Mouse (Mus musculus): ENCODE results near the gene Slc25a39.
"Not testable (repeated sequence)": the region's sequence is repeated elsewhere in the genome, so short reads cannot be mapped to it uniquely, and the experiment has no call there.

The Slc25a39 gene

DNA sequence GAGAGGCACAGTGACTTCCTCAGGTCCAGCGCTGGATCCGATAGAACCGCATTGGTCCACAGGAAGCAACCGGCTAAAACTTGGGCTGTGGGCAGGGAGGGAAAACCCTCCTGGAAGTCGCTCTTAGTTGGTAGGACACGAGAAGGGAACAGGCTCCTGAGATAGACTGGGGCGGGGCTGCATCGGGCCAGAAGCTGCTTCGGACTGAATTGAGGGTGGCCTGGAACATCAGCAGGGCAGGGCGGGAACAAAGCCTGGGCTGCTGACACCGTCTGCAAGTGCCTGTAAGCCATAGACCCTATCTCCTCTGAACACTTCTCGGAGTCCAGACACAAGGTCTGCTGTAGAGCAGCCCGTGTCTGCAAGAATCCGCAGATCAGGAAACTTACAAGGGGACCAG lies 34.8 kb downstream of the Slc25a39 start:
- in situ Hi-C loops (cut with MseI, MboI): no loop called here

DNA sequence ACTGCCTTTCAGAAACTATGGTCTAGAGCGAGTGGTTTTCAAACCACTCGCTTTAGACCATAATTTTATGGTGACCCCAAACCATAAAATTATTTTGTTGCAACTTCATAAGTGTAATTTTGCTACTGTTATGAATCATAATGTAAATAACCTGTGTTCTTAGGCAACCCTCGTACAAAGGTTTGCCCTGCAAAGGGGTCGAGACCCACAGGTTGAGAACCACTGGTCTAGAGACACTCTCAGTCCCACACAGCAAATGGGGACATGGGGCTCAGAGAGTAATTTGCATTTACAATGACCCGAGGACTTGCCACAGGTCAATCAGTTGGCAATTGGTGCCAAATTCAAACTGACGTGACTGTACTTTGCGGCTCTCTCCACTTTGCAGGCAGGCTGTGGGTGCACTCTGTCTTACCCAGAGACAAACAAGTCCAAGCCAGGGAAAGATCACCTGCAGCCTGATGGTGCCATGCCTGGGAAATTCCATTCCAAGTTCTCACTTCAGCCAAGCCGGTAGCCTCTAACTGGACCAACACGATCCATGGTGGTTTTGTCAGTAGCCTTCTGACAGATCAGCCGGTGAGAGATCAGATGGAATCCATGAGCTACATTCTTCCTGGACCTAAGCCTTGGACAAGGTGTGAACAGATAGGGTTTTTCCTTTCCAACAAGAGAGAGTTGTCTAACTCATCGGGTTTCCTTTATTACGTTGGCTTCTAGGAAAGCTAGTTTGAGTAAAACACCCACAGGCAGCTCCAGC lies 35.6 kb downstream of the Slc25a39 start:
- in situ Hi-C loops (cut with MseI, MboI): no loop called here

GRCm38 (mm10) chr11:102370285-102370684 lies 37.5 kb downstream of the Slc25a39 start:
- in situ Hi-C loops (cut with MseI, MboI): no loop called here

DNA sequence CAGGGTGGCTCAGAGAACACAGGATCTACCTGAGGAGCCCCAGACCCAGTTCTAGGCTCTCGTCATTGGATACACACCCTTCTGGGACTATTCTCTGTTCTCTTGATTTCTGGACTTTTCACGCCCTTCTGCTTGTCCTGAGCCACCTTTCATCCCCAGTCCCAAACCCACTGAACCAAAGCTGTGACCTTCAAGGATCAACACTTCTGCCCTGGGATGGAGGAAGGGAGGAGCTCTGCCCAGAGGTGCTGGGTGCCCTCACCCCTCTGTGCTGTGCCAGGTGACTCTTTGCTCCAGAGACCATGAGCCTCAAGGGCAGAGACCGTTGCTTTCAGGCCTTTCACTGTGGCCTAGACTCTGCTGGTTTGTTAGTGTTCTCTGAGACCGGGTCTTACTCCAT lies 38.5 kb downstream of the Slc25a39 start:
- in situ Hi-C loops (cut with MseI, MboI): no loop called here

DNA sequence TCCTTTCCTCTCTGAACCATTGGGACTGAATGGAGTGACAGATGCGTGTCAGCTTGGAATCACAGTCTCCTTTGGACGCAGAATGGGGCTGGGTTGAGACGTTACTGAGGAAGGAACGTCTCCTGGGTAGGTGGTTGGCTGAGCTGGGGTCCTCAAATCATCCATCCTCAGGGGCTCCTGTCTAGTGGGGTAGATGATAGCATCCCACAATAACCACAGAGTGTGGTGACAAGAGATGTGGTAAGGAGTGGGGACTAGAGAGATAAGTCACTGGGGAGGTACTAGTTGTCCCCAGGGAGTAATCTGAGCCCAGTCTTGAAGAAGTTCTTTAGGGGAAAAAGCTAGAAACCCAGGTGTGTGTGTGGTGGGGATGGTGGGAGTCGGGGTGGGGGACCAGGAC lies 39.4 kb downstream of the Slc25a39 start:
- in situ Hi-C loops (cut with MseI, MboI): no loop called here

- in situ Hi-C loops (cut with MseI, MboI): no loop called here
Measured at GRCm38 (mm10) chr11:102367504-102368280, 40.1 kb downstream of the Slc25a39 start.

- in situ Hi-C loops (cut with MseI, MboI): not testable (repeated sequence)
Measured at GRCm38 (mm10) chr11:102366103-102366502, 41.6 kb downstream of the Slc25a39 start, which contains the start of gene Slc4a1. TSS of gene Slc4a1 (minus strand) at chr11:102366203.

GRCm38 (mm10) chr11:102365699-102366098 lies 42.0 kb downstream of the Slc25a39 start:
- in situ Hi-C loops (cut with MseI, MboI): no loop called here

DNA sequence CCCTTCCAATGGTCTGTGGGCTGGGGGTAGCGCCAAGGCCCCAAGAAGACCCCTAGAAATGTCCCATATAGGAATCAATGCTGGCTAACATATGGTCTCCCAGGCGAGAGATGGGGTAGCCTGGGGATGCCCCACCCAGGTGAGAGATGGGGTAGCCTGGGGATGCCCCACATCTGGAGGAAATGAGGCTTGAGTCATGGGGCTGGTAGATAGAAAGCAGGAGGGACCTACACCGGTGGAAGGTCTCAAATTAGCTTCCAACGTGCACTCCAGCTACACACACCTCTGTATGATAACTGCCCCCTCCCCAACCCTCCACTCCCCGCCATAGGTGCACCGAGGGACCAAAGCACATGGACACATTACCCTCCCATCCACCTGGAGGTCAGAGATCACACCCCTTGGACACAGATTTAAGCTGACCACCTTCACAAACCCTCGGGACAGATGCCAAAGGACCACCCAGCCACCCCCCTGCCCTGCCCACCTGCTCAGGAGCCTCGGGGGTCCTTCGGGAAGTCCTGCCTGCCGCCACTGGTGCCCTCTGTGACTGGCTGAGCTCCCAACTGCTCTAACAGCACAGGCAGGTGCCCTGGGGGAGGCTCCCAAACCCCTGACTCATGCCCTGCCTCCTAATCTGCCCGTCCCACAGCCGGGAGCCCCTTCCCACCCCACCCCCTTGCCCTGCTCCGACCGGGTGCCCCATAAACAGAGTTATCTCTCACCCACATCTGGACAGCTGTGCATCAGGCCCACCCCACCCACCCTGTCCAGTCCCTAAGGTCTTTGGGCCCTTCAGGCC lies 43.0 kb downstream of the Slc25a39 start:
- in situ Hi-C loops (cut with MseI, MboI): no loop called here

DNA sequence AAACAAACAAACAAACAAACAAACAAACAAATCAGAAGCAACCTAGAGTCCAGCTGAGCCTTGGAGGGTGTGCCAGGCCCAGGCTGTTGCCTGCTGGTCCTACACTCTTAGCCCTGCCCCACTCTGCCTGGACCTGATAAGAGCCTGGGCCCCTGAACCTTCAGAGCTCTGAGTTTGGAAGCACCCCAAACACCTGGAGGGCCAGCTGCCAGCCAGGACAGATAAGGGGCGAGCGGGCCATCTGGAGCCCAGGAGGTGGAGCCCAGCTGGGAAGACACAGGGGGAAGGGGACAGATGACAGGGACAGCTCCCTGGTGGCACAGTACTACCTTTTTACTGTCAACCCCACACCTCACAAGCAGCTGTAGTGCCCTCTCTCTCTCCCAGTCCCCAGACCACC lies 44.1 kb downstream of the Slc25a39 start:
- in situ Hi-C loops (cut with MseI, MboI): no loop called here

DNA sequence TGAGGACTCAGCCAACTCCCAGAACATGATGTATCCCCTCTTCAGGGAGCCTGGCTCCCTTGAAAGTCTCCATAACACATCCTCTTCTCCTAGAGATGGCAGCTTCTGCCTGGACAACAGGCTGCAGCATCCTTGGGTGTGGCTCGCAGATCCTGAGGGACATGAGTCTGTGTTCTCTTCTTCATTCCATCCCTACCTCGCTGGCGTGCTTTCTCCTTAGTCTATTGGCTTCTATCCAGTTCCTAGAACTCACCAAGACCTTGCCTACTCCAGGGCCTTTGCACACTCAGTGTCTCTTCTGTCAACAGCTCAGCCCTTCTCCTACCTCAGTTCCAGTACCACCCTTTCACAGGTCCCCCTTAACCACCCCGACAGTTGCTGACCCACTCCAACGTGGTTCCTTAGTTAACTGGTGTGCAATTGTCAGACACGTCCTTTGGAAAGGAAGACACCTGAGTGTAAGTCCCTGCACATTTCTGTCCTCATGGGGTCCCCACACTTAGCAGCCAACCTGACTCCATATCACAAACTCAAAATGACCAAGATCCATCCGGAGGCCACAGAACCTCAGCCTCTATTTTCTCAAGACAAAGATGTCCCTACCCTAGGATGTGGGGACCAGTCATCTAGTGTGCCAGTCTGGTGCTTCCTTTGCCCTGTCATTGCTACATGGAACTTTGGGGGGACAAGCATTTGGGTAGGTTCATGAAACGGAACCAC lies 45.8 kb downstream of the Slc25a39 start:
- in situ Hi-C loops (cut with MseI, MboI): no loop called here

DNA sequence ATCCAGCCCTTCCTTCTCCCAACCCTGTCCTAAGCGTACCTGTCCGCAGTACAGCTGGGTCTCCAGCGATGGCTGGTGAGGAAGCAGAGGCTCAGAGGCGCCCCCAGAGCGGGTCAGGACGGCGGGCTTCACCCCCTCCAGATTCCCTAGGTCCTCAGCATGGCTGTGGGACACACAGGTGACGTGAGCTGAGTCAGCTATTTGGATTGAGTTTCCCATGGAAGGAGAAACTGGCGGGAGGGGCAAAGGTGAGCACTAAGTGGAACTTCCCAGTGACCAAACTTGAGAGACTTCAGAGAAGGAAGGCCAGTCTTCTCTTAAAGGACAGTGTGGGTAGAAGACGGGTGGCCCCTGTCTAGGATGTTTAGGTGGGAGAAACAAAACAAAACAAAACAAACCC lies 49.4 kb downstream of the Slc25a39 start:
- in situ Hi-C loops (cut with MseI, MboI): no loop called here

DNA sequence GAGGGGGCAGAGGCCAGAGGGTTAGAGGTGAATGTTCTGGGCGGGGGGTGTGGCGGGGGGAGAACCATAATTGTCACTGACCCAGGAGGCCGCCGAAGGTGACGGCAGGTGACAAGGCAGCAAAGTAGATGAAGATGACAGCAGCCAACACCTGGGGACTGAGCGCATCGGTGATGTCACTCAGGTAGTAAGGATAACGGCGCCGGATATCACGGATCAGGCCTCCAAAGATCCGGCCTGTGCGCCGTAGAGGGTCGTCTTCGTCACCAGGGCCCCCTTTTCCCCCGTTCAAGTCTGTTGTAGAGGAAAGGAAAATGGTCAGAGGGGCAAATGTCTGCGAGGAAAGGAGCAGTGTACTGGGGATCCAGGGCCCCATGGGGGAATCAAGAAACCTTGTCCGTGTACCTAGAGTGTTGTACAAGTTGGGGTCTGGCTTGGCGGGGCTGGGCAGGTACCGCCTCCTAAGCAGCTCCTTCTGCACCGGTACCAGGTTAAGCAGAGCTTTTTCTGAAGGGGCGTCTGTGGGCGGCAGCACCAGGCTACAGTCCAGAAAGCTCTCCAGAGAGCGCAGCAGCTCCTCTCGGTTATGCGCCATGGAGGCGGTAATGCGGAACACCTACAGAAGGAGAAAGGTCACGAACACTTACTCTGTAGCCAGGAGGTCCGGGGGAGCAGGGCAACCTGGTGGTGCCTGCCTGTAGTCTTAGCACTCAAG lies 51.0 kb downstream of the Slc25a39 start:
- in situ Hi-C loops (cut with MseI, MboI): no loop called here

DNA sequence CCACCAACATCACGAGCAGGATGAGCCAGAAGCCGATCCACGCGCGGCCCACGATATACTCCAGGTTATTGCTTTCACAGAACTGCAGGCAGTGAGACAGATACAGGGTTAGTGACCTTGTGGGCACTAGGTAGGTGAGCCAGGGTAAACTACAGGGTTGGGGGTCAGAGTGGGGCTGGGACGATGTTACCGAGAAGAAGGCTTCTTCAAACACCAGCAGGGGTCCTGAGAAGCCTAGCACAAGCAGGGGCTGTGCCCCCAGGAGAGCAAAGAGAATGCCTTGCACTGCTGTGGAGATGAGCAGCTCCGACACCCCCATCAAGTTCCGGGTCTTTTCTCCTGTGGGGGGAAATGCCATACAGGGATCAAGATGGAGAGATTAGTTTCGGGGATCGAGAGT lies 51.6 kb downstream of the Slc25a39 start:
- in situ Hi-C loops (cut with MseI, MboI): no loop called here

GRCm38 (mm10) chr11:102355501-102355900 lies 52.2 kb downstream of the Slc25a39 start:
- in situ Hi-C loops (cut with MseI, MboI): no loop called here

DNA sequence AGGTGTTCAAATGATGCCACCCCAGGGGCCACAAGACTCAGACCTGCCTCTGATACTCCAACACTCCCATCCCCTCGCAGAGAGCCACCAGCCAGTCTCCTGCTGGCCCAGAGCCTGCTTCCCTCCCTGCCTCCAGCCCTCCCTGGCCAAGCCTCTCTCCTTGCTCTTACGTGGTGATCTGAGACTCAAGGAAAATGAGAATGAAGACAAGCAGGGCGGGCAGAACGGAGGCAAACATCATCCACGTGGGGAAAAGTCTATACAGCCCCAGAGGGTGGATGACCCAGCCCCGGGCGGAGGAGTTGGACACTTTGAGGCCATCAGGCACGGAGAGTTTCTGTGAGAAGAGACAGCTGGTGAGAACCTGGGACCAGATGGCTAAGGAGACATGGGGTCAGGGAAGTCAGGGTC lies 54.7 kb downstream of the Slc25a39 start:
- in situ Hi-C loops (cut with MseI, MboI): no loop called here
